Mouse (Mus musculus): ENCODE results near the gene Nkiras1. TPM values are rescaled to one million over a fixed set of nuclear protein-coding genes. Genes with fewer than 3 reads are reported as not detected.

Gene Nkiras1
- polyA plus RNA-seq, 1 experiment from 2014 or later: 53.3 TPM

- peak overlapping the region; percentile 78 for H3K4me2 ChIP-seq
- ATAC-seq (ENCODE audit: low read depth): peak; percentile 18
- WGBS: under 1% methylated on average over 37 of the region's 37 CpGs
- no peaks in the 10 kb centered on the region; the same call in 1 of the 2 replicates for H3K36me3 ChIP-seq
- peak overlapping the region; percentile 73 for H3K9ac ChIP-seq
- H3K4me3 ChIP-seq: peak overlapping the region; percentile 50
- H3K4me1 ChIP-seq (replicated peaks): peaks cover 51% of the 10 kb centered on the region
- H3K9me3 ChIP-seq: no peaks in the 10 kb centered on the region
- H3K27ac ChIP-seq (replicated peaks): no peak overlapping the region
- H3K27me3 ChIP-seq: no peaks in the 10 kb centered on the region
These were observed 56.2 kb downstream of the Nkiras1 start for GRCm38 (mm10) chr14:18326968-18327672.

GRCm38 (mm10) chr14:18330789-18331692, 60.1 kb downstream of the Nkiras1 start:
- Histone ChIP-seq H3K4me1 (replicated peaks) (peaks cover 45% of the 10 kb centered on the region), H3K9me3 (no peaks in the 10 kb centered on the region), H3K27ac (replicated peaks) (peak overlapping the region; percentile 89), H3K27me3 (no peaks in the 10 kb centered on the region), H3K4me3 (peak overlapping the region; percentile 89), H3K4me2 (peak overlapping the region; percentile 74), H3K36me3 (no peaks in the 10 kb centered on the region), H3K9ac (peak overlapping the region; percentile 98)
- peak; percentile 71 for ATAC-seq (ENCODE audit: low read depth)
- under 1% methylated on average over 66 of the region's 99 CpGs for WGBS

GRCm38 (mm10) chr14:18331693-18332131, 60.8 kb downstream of the Nkiras1 start, which contains the start of gene Ube2e1:
Gene Ube2e1 (minus strand): TSS chr14:18331859.
- no peaks in the 10 kb centered on the region for H3K27me3 ChIP-seq

More at GRCm38 (mm10) chr14:18331693-18332131, 60.8 kb downstream of the Nkiras1 start, which contains the start of gene Ube2e1:
- ATAC-seq (ENCODE audit: low read depth): peak; percentile 95
- peak within 1 kb of the TSS; percentile 98 for H3K9ac ChIP-seq
- H3K4me2 ChIP-seq: peak within 1 kb of the TSS; percentile 74
- H3K4me3 ChIP-seq: peak within 1 kb of the TSS; percentile 89
- H3K4me1 ChIP-seq (replicated peaks): peaks cover 38% of the 10 kb centered on the region
- peak within 1 kb of the TSS; percentile 89 for H3K27ac ChIP-seq (replicated peaks)
- under 1% methylated on average over 38 of the region's 39 CpGs for WGBS
- H3K36me3 ChIP-seq: no peaks in the 10 kb centered on the region
- H3K9me3 ChIP-seq: no peaks in the 10 kb centered on the region

Other genes starting within 250 kb of the Nkiras1 start
- gene Nr1d2, start 32.0 kb upstream of the Nkiras1 start, polyA plus RNA-seq (2015; fragmentation: Nextera tagmentation; extraction: Ambion mirVana): 3.9 and 4.5 TPM in 2 replicates
- gene Rpl15, start 255 bp downstream of the Nkiras1 start, polyA plus RNA-seq (2015; fragmentation: Nextera tagmentation; extraction: Ambion mirVana): 273 and 319 TPM in 2 replicates
- gene Ube2e1, start 60.7 kb downstream of the Nkiras1 start, polyA plus RNA-seq (2015; fragmentation: Nextera tagmentation; extraction: Ambion mirVana): 220 and 225 TPM in 2 replicates

Data from neural tube, embryonic 13.5 days (tissue).